Mouse (Mus musculus): ENCODE data around the gene Hilpda.

DNA sequence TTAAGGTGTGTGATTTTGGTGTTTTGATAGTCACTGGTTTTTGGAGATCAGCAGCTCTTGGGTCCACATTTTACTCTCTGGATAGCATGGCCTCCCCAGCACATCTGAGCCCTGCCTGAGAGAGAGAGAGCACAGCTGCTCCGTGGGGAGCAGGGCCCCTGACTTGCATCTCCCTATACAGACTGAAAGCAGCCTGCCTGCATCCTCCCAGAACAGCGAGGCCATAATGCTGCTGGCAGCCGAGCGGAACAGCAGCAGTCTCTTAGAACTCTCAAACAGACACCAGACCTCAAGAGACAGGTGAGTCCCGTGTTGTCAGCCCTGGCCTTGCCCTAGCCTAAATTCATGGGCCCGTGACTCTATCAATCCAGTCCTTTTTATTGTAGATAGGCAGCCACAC is 15.2 kb downstream of the Hilpda start:
- TF ChIP-seq POLR2A (IDR thresholded peaks at IDR 0.05; ENCODE audit: borderline replicate concordance, insufficient read depth, low read length), result no peak
- TF ChIP-seq CTCF (IDR thresholded peaks at IDR 0.05; ENCODE audit: borderline replicate concordance, insufficient read depth, low read depth, low read length), result no peak
